Mouse (Mus musculus) embryonic facial prominence, embryonic 12.5 days (tissue): ENCODE results near the gene Cyp2j12. TPM values are rescaled to one million over a fixed set of nuclear protein-coding genes. Genes with fewer than 3 reads are reported as not detected.

Experiments used
- ATAC-seq: fragments of 200-750 bp; cut with Nextera tagmentation; 2 replicates; pipeline ENCODE4 v1.8.0; 2017; ENCODE audit not compliant: insufficient number of reproducible peaks, insufficient read depth, low FRiP score, low TSS enrichment
- H3K27ac ChIP-seq: fragments of 300-500 bp; sonication (generic); 2 replicates; pipeline ENCODE4 v1.5.1; 2016; ENCODE audit warnings: mild to moderate bottlenecking
- H3K27me3 ChIP-seq: fragments of 300-500 bp; sonication (generic); 2 replicates; pipeline ENCODE4 v1.6.1; 2016; ENCODE audit warnings: mild to moderate bottlenecking, moderate library complexity
- H3K36me3 ChIP-seq: fragments of 300-500 bp; sonication (generic); 2 replicates; pipeline ENCODE4 v1.6.1; 2016; ENCODE audit warnings: mild to moderate bottlenecking
- H3K4me1 ChIP-seq: fragments of 300-500 bp; sonication (generic); 2 replicates; pipeline ENCODE4 v1.6.1; 2016
- H3K4me2 ChIP-seq: fragments of 300-500 bp; sonication (generic); replicated peaks from 2 replicates; pipeline ENCODE4 v1.6.1; 2016; ENCODE audit warnings: mild to moderate bottlenecking, moderate library complexity
- H3K4me3 ChIP-seq: fragments of 300-500 bp; sonication (generic); 2 replicates; pipeline ENCODE4 v1.5.1; 2016; ENCODE audit warnings: mild to moderate bottlenecking
- H3K9ac ChIP-seq: fragments of 300-500 bp; sonication (generic); 2 replicates; pipeline ENCODE4 v1.6.1; 2016; ENCODE audit warnings: mild to moderate bottlenecking, moderate library complexity
- H3K9me3 ChIP-seq: fragments of 300-500 bp; sonication (generic); 2 replicates; pipeline ENCODE4 v1.6.1; 2016; ENCODE audit warnings: mild to moderate bottlenecking, moderate library complexity
- WGBS: fragments of 180-500 bp; shearing (Covaris S2); methylation state at CpG from one replicate; pipeline ENCODE4 v1.1.7; 2016; 5-methylcytosine and 5-hydroxymethylcytosine counted together
- polyA plus RNA-seq: library from polyadenylated mRNA; unstranded; fragments of >200 nt; fragmentation: Nextera tagmentation; extraction: Ambion mirVana; gene quantifications from 2 replicates; pipeline ENCODE4 v1.2.1, GENCODE M21; 2016

Gene Cyp2j12
- polyA plus RNA-seq, 1 experiment from 2014 or later: not detected

- ATAC-seq: no peak
- H3K9me3 ChIP-seq: no peaks in the 10 kb centered on the region
Measured at GRCm38 (mm10) chr4:96078308-96078707, 62.6 kb downstream of the Cyp2j12 start.

GRCm38 (mm10) chr4:96077261-96078125 lies 63.5 kb downstream of the Cyp2j12 start, which contains the start of gene Cyp2j13:
Cyp2j13 (minus strand) TSS chr4:96077546.
- H3K36me3 ChIP-seq: no peaks in the 10 kb centered on the region
- 0 out of 2 replicates have a peak within 1 kb of the TSS, but pooled peaks have one; percentile 19 for H3K9ac ChIP-seq

More at GRCm38 (mm10) chr4:96078308-96078707, 62.6 kb downstream of the Cyp2j12 start:
- Histone ChIP-seq H3K27ac (no peak overlapping the region), H3K9ac (no peak overlapping the region), H3K27me3 (no peaks in the 10 kb centered on the region), H3K36me3 (no peaks in the 10 kb centered on the region), H3K4me3 (no peak overlapping the region), H3K4me1 (peaks cover 10% of the 10 kb centered on the region), H3K4me2 (no peak overlapping the region)

GRCm38 (mm10) chr4:96062045-96062444 lies 78.9 kb downstream of the Cyp2j12 start:
- H3K36me3 ChIP-seq: no peaks in the 10 kb centered on the region

More at GRCm38 (mm10) chr4:96077261-96078125, 63.5 kb downstream of the Cyp2j12 start, which contains the start of gene Cyp2j13:
- H3K4me3 ChIP-seq: peak within 1 kb of the TSS; percentile 28
- peaks cover 10% of the 10 kb centered on the region for H3K4me1 ChIP-seq
- 7% methylated on average over 18 of the region's 20 CpGs for WGBS
- no peaks in the 10 kb centered on the region for H3K27me3 ChIP-seq
- no peaks in the 10 kb centered on the region for H3K9me3 ChIP-seq
- no peak within 1 kb of the TSS for H3K27ac ChIP-seq
- peak within 1 kb of the TSS; percentile 51 for H3K4me2 ChIP-seq
- ATAC-seq: 0 out of 2 replicates have a peak, but pooled peaks have one; percentile 56

GRCm38 (mm10) chr4:96060106-96060505 lies 80.8 kb downstream of the Cyp2j12 start:
- H3K27ac ChIP-seq: no peak overlapping the region
- no peak for ATAC-seq
- no peak overlapping the region for H3K4me2 ChIP-seq
- WGBS: 89% methylated on average over 2 of the region's 2 CpGs
- H3K27me3 ChIP-seq: no peaks in the 10 kb centered on the region
- no peaks in the 10 kb centered on the region for H3K36me3 ChIP-seq
- H3K4me1 ChIP-seq: no peaks in the 10 kb centered on the region
- H3K9ac ChIP-seq: no peak overlapping the region
- no peak overlapping the region for H3K4me3 ChIP-seq
- H3K9me3 ChIP-seq: no peaks in the 10 kb centered on the region

More at GRCm38 (mm10) chr4:96062045-96062444, 78.9 kb downstream of the Cyp2j12 start:
- Histone ChIP-seq H3K4me2 (no peak overlapping the region), H3K27ac (no peak overlapping the region), H3K9ac (no peak overlapping the region), H3K27me3 (no peaks in the 10 kb centered on the region), H3K4me3 (no peak overlapping the region), H3K4me1 (no peaks in the 10 kb centered on the region), H3K9me3 (no peaks in the 10 kb centered on the region)
- 78% methylated on average over 2 of the region's 2 CpGs for WGBS
- no peak for ATAC-seq

Other genes starting within 250 kb of the Cyp2j12 start
- gene Hook1, start 173.9 kb downstream of the Cyp2j12 start, polyA plus RNA-seq: 16.6 and 17.0 TPM in 2 replicates
- gene Cyp2j13, start 63.6 kb downstream of the Cyp2j12 start, polyA plus RNA-seq: 0.22 TPM in 1 of 2 replicates, not detected in the other
- not detected in 2 replicates for gene Cyp2j7, start 95.5 kb upstream of the Cyp2j12 start, polyA plus RNA-seq
- not detected in 2 replicates for gene Cyp2j11, start 207.5 kb upstream of the Cyp2j12 start, polyA plus RNA-seq